Mouse (Mus musculus): ENCODE data around the gene Cr2.
A peak's percentile ranks its signal among the peaks of the same experiment; 100 is the strongest.
"Not testable (repeated sequence)": the region's sequence is repeated elsewhere in the genome, so short reads cannot be mapped to it uniquely, and the experiment has no call there.

Gene Cr2

GRCm38 (mm10) chr1:195175980-195176931 lies at the start of gene Cr2:
Gene Cr2, minus strand, starts transcription at chr1:195176716.
- DNase-seq (ENCODE audit: low read depth, low spot score) = peak; percentile 83

GRCm38 (mm10) chr1:195221781-195222180 lies 45.3 kb upstream of the Cr2 start:
- DNase-seq (ENCODE audit: low read depth, low spot score) = no peak

- DNase-seq (ENCODE audit: low read depth, low spot score) = not testable (repeated sequence)
These were observed 36.3 kb upstream of the Cr2 start for GRCm38 (mm10) chr1:195212851-195213250.

GRCm38 (mm10) chr1:195184746-195185145 lies 8.2 kb upstream of the Cr2 start:
- DNase-seq (ENCODE audit: low read depth, low spot score) = no peak

- DNase-seq (ENCODE audit: low read depth, low spot score) = no peak
These were observed 11.3 kb downstream of the Cr2 start for GRCm38 (mm10) chr1:195164996-195165755.

GRCm38 (mm10) chr1:195132070-195132469 lies 44.4 kb downstream of the Cr2 start:
- DNase-seq (ENCODE audit: low read depth, low spot score) = no peak

GRCm38 (mm10) chr1:195131675-195132015 lies 44.9 kb downstream of the Cr2 start:
- no peak for DNase-seq (ENCODE audit: low read depth, low spot score)

- peak; percentile 86 for DNase-seq (ENCODE audit: low read depth, low spot score)
These were observed 45.4 kb downstream of the Cr2 start, which contains the start of gene Cr1l for GRCm38 (mm10) chr1:195130953-195131674. Gene Cr1l, minus strand, starts transcription at chr1:195131586.

- DNase-seq (ENCODE audit: low read depth, low spot score) = peak; percentile 12
These were observed 46.0 kb downstream of the Cr2 start for GRCm38 (mm10) chr1:195130479-195130878.

- DNase-seq (ENCODE audit: low read depth, low spot score) = no peak
These were observed 46.6 kb downstream of the Cr2 start for GRCm38 (mm10) chr1:195129867-195130266.

- DNase-seq (ENCODE audit: low read depth, low spot score) = no peak
These were observed 62.1 kb downstream of the Cr2 start for GRCm38 (mm10) chr1:195114414-195114813.

- no peak for DNase-seq (ENCODE audit: low read depth, low spot score)
These were observed 62.9 kb downstream of the Cr2 start for GRCm38 (mm10) chr1:195113621-195114020.

GRCm38 (mm10) chr1:195100693-195101092 lies 75.8 kb downstream of the Cr2 start:
- DNase-seq (ENCODE audit: low read depth, low spot score) = peak; percentile 5

- DNase-seq (ENCODE audit: low read depth, low spot score) = no peak
These were observed 78.5 kb downstream of the Cr2 start for GRCm38 (mm10) chr1:195098004-195098403.

- peak; percentile 66 for DNase-seq (ENCODE audit: low read depth, low spot score)
These were observed 84.2 kb downstream of the Cr2 start, which contains the start of gene Cd46 for GRCm38 (mm10) chr1:195092220-195092720. Gene Cd46, minus strand, starts transcription at chr1:195092249.

GRCm38 (mm10) chr1:195091699-195092219 lies 84.8 kb downstream of the Cr2 start:
- DNase-seq (ENCODE audit: low read depth, low spot score) = no peak
